Mouse (Mus musculus): ENCODE measurements around the gene Npy.
A peak's percentile ranks its signal among the peaks of the same experiment; 100 is the strongest.

Npy gene

GRCm38 (mm10) chr6:49821961-49822870, at the start of gene Npy:
TSS of gene Npy (plus strand) at chr6:49822710.
- no peak for DNase-seq (ENCODE audit: low read depth, low spot score)

DNA sequence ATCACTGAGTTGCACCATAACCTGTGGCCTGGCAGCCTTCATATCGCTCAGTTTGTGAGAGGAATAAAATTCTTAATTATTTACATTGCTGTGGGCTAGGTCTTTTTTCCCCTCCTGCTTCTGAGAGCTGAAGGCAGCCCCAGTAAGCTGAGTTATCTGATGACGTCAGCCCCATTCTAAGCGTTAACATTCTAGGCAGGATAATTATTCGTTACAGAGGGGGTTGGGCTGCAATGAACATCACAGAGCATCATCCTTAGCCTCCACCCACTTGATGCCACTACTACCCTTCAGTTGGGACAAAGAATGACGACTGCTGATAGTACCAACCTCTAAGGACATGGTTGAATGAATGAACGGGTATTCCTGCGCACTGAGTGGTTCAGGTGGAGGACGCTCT, 47.5 kb upstream of the Npy start:
- DNase-seq (ENCODE audit: low read depth, low spot score) = no peak

GRCm38 (mm10) chr6:49778109-49778508, 44.4 kb upstream of the Npy start:
- DNase-seq (ENCODE audit: low read depth, low spot score) = no peak

DNA sequence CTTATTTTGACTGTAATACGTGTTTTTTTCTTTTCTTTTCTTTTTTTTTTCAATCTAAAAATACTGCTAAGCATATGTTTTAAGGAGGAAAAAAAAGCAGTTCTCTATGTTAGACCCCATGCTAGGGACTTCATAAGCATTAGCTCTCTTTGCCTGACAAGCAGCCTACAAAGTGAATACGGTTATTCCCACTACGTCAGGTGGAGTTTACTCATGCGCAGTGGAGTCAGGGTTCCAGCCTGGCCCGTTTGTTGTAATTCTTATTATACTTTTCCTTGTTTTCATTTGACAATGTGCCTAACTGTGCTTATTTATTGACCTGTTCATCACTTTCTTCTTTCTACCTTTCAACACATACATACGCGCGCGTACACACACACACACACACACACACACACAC, 43.8 kb upstream of the Npy start:
- no peak for DNase-seq (ENCODE audit: low read depth, low spot score)

GRCm38 (mm10) chr6:49779606-49780005, 42.9 kb upstream of the Npy start:
- no peak for DNase-seq (ENCODE audit: low read depth, low spot score)

DNA sequence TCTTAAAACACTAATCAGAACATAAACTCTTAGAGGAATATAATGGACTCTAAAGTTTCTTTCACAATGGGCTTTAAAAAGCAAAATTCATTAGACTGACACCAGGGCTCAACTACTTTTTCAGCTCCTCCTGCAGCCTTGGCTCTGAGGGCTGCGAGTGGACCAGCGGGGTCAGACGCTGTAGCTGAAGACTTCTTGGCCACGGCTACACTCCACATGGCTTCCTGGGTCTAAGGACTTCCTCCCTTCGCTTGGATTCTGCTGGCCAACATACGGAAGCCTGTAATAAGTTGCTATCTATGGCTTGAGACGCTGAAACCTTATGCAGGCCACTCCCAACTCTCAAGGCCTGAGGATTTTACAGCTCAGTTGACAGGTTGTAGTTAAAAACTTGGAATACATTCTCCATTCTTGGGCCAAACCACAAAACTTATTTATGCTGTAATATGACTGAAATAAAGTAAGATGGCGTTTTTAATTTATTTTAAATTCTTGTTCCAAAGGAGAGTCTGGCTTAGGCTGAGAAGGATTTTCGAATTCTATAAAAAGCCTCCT, 41.6 kb upstream of the Npy start:
- DNase-seq (ENCODE audit: low read depth, low spot score) = no peak

DNA sequence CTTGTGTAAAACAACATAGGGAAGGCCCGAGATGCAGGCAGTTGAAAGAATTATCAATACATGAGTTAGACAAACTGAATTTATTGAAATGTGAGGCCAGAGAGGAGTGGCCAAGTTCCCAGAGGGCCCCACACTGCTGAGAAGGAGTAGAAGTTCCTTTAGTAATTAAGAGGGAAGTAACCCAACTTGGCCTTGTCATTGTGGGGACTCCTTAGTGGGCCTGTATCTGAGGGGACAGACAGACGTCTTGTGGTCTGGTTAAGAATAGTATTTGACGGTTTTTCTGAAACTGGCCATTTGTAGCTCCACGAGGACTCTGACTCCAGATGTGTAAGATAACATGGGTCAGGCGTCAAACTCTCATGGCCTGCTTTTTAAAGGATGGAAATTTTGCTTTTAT, 40.7 kb upstream of the Npy start:
- no peak for DNase-seq (ENCODE audit: low read depth, low spot score)

- no peak for DNase-seq (ENCODE audit: low read depth, low spot score)
These were observed 39.8 kb upstream of the Npy start for GRCm38 (mm10) chr6:49782679-49783078.

GRCm38 (mm10) chr6:49792524-49792923, 30.0 kb upstream of the Npy start:
- DNase-seq (ENCODE audit: low read depth, low spot score) = no peak

DNA sequence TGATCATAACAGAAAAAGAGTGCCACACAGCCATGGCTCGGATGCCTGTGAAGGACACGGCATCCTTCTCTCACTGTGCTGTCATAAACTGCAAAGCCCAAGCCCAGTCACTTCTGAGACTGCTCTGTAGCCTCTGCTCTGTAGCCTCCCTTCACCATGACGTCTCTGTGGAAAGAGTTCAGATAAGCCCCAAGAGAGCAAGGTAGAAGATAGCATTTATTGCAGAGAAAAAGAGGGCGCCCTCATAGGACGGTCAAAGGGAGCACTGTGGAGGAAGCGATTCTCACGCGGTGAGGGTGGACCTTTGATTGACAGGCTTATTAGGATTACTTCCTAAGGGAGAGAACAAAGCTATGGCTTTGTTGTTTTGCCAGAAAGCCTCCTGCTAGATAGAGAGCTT, 18.4 kb upstream of the Npy start:
- DNase-seq (ENCODE audit: low read depth, low spot score) = no peak

DNA sequence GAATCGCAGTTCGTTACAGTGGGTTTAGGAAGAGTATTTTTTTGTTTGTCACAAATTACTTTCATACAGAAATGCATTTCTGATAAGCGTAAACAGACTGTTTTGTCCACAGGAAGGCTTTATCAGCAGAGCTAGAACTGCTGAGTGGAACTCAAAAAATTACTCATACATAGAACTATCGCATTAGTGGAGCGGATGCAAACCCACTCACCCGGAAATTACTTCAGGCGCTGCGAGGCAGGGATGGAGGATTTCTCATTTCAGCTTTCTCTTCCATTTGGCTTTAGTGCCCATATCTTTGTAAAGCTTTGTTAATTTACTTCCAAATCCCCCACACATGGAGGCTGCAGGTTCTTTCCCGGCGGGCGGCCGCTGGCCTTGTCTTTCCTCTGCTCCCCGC, 14.4 kb upstream of the Npy start:
- no peak for DNase-seq (ENCODE audit: low read depth, low spot score)

- no peak for DNase-seq (ENCODE audit: low read depth, low spot score)
These were observed 5.3 kb upstream of the Npy start for GRCm38 (mm10) chr6:49817183-49817582.

DNA sequence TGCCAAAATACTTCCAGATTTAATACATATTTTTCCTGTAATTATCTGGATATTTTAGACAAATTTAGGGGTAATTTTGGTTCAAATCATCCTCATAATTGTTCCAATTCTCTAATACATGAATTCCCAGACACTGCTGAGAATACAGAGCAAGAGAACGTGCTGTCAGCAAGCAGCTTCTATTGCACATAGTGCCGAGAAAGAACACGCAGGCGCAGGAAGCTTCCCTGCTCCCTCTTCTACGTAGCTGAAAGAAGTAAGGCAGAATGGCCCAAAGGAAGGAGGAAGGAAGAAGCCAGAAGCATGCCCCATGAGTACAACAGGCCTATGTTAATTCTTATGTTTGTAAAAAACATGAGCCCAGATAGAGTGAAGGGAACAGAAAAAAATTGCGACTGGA, 4.9 kb upstream of the Npy start:
- DNase-seq (ENCODE audit: low read depth, low spot score) = no peak

- DNase-seq (ENCODE audit: low read depth, low spot score) = no peak
These were observed 341 bp downstream of the Npy start for GRCm38 (mm10) chr6:49822871-49823230.

- DNase-seq (ENCODE audit: low read depth, low spot score) = no peak
These were observed 861 bp downstream of the Npy start for GRCm38 (mm10) chr6:49823371-49823770.

GRCm38 (mm10) chr6:49823821-49824220, 1.3 kb downstream of the Npy start:
- no peak for DNase-seq (ENCODE audit: low read depth, low spot score)

- DNase-seq (ENCODE audit: low read depth, low spot score) = no peak
These were observed 9.1 kb downstream of the Npy start for GRCm38 (mm10) chr6:49831579-49831978.

DNA sequence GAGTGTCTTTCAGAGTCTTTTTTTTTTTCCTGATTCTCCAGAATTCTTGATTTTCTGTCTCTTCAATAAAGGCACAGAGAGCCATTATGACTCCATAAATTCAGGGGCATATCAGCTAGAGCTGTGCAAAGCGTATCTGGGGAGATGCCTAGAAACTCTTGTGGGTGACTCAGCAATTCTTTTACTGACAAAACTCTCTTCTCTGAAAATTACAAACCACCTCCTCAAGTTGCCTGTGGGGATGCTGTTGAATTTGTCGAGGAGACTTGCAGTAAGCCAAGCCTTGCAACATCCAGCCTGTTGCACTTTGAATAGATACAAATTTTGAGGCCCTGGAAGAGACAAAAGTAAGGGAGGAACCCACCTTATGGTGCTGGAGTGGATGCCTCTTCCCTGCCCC, 34.3 kb downstream of the Npy start:
- no peak for DNase-seq (ENCODE audit: low read depth, low spot score)

- no peak for DNase-seq (ENCODE audit: low read depth, low spot score)
These were observed 45.1 kb downstream of the Npy start for GRCm38 (mm10) chr6:49867571-49867970.

GRCm38 (mm10) chr6:49871071-49871470, 48.6 kb downstream of the Npy start:
- DNase-seq (ENCODE audit: low read depth, low spot score) = no peak

DNA sequence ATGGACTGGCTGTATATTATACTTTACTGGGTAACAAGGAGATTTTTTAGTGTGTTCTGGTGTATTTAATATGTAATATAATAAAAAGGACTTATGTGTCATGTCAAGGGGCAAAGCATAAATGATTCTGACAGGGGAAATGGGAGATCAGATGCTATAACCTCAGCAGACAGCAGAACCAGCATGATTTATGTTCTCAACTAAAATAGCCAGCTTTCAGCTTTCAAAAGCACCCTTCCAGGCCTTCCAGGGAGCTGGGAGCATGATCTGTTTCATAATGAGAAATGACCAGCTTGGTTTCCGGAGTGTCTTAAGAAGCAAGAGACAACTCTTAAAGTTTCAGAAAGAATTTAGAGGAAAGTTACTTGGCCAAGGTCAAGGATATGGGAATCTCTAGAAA, 51.0 kb downstream of the Npy start:
- DNase-seq (ENCODE audit: low read depth, low spot score) = peak; percentile 54

- peak; percentile 10 for DNase-seq (ENCODE audit: low read depth, low spot score)
These were observed 52.6 kb downstream of the Npy start for GRCm38 (mm10) chr6:49875160-49875559.

DNA sequence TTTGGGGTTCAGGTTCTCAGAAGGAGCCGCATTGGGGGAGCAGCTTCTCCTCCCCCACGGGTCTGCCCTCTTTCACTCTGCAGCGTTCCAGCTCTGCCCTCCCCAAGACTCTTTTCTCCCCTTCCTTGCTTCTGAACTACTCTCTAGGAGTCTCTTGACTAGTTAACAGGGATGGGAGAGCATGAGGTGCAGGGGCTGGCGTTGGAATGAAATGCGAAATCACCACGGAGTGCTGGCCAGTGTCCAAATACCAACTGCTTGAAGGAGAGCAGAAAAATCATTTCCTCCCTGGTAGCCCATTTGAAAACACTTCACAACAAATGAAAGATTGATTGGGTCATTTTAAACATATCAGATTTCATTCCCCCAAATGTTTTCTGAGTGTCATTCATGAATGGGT, 53.3 kb downstream of the Npy start:
- DNase-seq (ENCODE audit: low read depth, low spot score) = peak; percentile 18
